Mouse (Mus musculus) left cerebral cortex, adult 2 months (tissue): Measurements from ENCODE around the gene Ndc1. TPM values are rescaled to one million over a fixed set of nuclear protein-coding genes. Genes with fewer than 3 reads are reported as not detected.
"Not testable (repeated sequence)": the region's sequence is repeated elsewhere in the genome, so short reads cannot be mapped to it uniquely, and the experiment has no call there.

Experiments
- DNase-seq, 2 experiments: peaks; one replicate each; pipeline ENCODE4 v3.0.0; 2021 to 2022; ENCODE audit warnings: low spot score in 2 of 2, mixed read lengths in 1 of 2; ENCODE audit errors: extremely low spot score in 1 of 2
- H3K27ac ChIP-seq: fragments of 200-600 bp; 2 replicates; pipeline ENCODE4 v1.8.1; 2022
- H3K4me3 ChIP-seq: fragments of 200-600 bp; 2 replicates; pipeline ENCODE4 v1.8.1; 2022
- CTCF ChIP-seq: fragments of 200-600 bp; IDR thresholded peaks from 2 replicates; pipeline ENCODE4 v1.8.1; 2022; ENCODE audit warnings: antibody characterized with exemption, mild to moderate bottlenecking, moderate library complexity
- intact Hi-C: fragments of 180-260 bp; cut with DNase I; formaldehyde crosslinking; loops from one replicate; pipeline ENCODE4 v1.15.1; 2025
- total RNA-seq, 2 experiments: library from RNA; stranded (reverse); gene quantifications; 2 replicates each; pipeline ENCODE4 v1.2.3; 2021

Ndc1 gene
- total RNA-seq, 2 experiments from 2014 or later, result 9.6 to 10.0 TPM

GRCm38 (mm10) chr4:107348529-107349310 lies 18.9 kb upstream of the Ndc1 start:
- intact Hi-C loops, result loop anchor here (1.0 to 10.0 kb wide), 5 partner anchors 98 to 734 kb away; partner anchors contain the start of genes Lexm, Tceanc2 and Tmem59
- TF ChIP-seq CTCF, result no peak

GRCm38 (mm10) chr4:107349311-107350008 lies 18.1 kb upstream of the Ndc1 start:
- H3K27ac ChIP-seq, result no peak overlapping the region
- peak; percentile 73 for TF ChIP-seq CTCF
- peak in 1 of 2 experiments; percentile 34 for DNase-seq
- intact Hi-C loops, result loop anchor here (1.0 to 10.0 kb wide), 5 partner anchors 99 to 735 kb away; partner anchors contain the start of genes Lexm, Tceanc2 and Tmem59
- H3K4me3 ChIP-seq, result no peak overlapping the region

More at GRCm38 (mm10) chr4:107348529-107349310, 18.9 kb upstream of the Ndc1 start:
- DNase-seq, result no peak
- Histone ChIP-seq H3K4me3 (no peak overlapping the region), H3K27ac (no peak overlapping the region)

- no peak for TF ChIP-seq CTCF
- no peak overlapping the region for H3K4me3 ChIP-seq
- no peak overlapping the region for H3K27ac ChIP-seq
- intact Hi-C loops, result no loop called here
- DNase-seq, result no peak
Observed at GRCm38 (mm10) chr4:107351368-107351767, 16.2 kb upstream of the Ndc1 start.

GRCm38 (mm10) chr4:107353612-107354011 lies 14.0 kb upstream of the Ndc1 start:
- no peak for TF ChIP-seq CTCF
- DNase-seq, result no peak
- no peak overlapping the region for H3K27ac ChIP-seq
- no peak overlapping the region for H3K4me3 ChIP-seq
- intact Hi-C loops, result no loop called here

- no peak overlapping the region for H3K4me3 ChIP-seq
- intact Hi-C loops, result no loop called here
- no peak for DNase-seq
- H3K27ac ChIP-seq, result no peak overlapping the region
- TF ChIP-seq CTCF, result no peak
Observed at GRCm38 (mm10) chr4:107354126-107354525, 13.5 kb upstream of the Ndc1 start.

GRCm38 (mm10) chr4:107354543-107354942 lies 13.0 kb upstream of the Ndc1 start:
- no peak overlapping the region for H3K27ac ChIP-seq
- no peak for DNase-seq
- TF ChIP-seq CTCF, result no peak
- intact Hi-C loops, result no loop called here
- H3K4me3 ChIP-seq, result no peak overlapping the region

GRCm38 (mm10) chr4:107357172-107357571 lies 10.4 kb upstream of the Ndc1 start:
- DNase-seq, intact Hi-C loops, H3K4me3 ChIP-seq, H3K27ac ChIP-seq: not testable (repeated sequence)

GRCm38 (mm10) chr4:107358460-107358859 lies 9.1 kb upstream of the Ndc1 start:
- intact Hi-C loops, result no loop called here
- H3K4me3 ChIP-seq, result no peak overlapping the region
- DNase-seq, result no peak
- H3K27ac ChIP-seq, result no peak overlapping the region
- TF ChIP-seq CTCF, result no peak

GRCm38 (mm10) chr4:107360457-107361145 lies 7.0 kb upstream of the Ndc1 start:
- no peak for DNase-seq
- no peak overlapping the region for H3K4me3 ChIP-seq
- TF ChIP-seq CTCF, result no peak
- intact Hi-C loops, result no loop called here
- no peak overlapping the region for H3K27ac ChIP-seq

- TF ChIP-seq CTCF, result no peak
- intact Hi-C loops, result no loop called here
- no peak for DNase-seq
- H3K27ac ChIP-seq, result no peak overlapping the region
- H3K4me3 ChIP-seq, result no peak overlapping the region
Observed at GRCm38 (mm10) chr4:107362755-107363154, 4.8 kb upstream of the Ndc1 start.

GRCm38 (mm10) chr4:107363573-107363972 lies 4.0 kb upstream of the Ndc1 start:
- H3K27ac ChIP-seq, result no peak overlapping the region
- no peak for DNase-seq
- intact Hi-C loops, result no loop called here
- TF ChIP-seq CTCF, result no peak; the same call in none of the 2 replicates
- no peak overlapping the region for H3K4me3 ChIP-seq

GRCm38 (mm10) chr4:107364190-107364639 lies 3.4 kb upstream of the Ndc1 start:
- H3K4me3 ChIP-seq, result no peak overlapping the region
- intact Hi-C loops, result no loop called here
- no peak for DNase-seq
- no peak overlapping the region for H3K27ac ChIP-seq
- no peak for TF ChIP-seq CTCF

GRCm38 (mm10) chr4:107366408-107366807 lies 1.2 kb upstream of the Ndc1 start:
- intact Hi-C loops, result loop anchor here (2.0 kb wide), 1 partner anchor 52 kb away; the partner anchor contains the start of gene Yipf1
- not testable (repeated sequence) for H3K4me3 ChIP-seq, DNase-seq, H3K27ac ChIP-seq
